Mouse (Mus musculus) midbrain, postnatal 0 days (tissue): ENCODE data around the gene Fam169a. TPM values are rescaled to one million over a fixed set of nuclear protein-coding genes. Genes with fewer than 3 reads are reported as not detected.
"Not testable (repeated sequence)": the region's sequence is repeated elsewhere in the genome, so short reads cannot be mapped to it uniquely, and the experiment has no call there.

ENCODE experiments used
- ATAC-seq: fragments of 200-750 bp; cut with Nextera tagmentation; 2 replicates; pipeline ENCODE4 v1.8.0; 2017; ENCODE audit warnings: moderate number of reproducible peaks, mild to moderate bottlenecking, moderate TSS enrichment, moderate library complexity; ENCODE audit not compliant: low FRiP score
- DNase-seq: peaks from one replicate; pipeline ENCODE4 v3.0.0-alpha.2; 2015; ENCODE audit warnings: low spot score
- H3K27ac ChIP-seq: fragments of 300-500 bp; sonication (generic); 2 replicates; pipeline ENCODE4 v1.5.1; 2014; ENCODE audit warnings: low read depth, mild to moderate bottlenecking, low read length, mixed read lengths
- H3K27me3 ChIP-seq: fragments of 300-500 bp; sonication (generic); 2 replicates; pipeline ENCODE4 v1.6.1; 2014; ENCODE audit warnings: low read length, control low read depth, mixed read lengths; ENCODE audit not compliant: insufficient read depth
- H3K36me3 ChIP-seq: fragments of 300-500 bp; sonication (generic); 2 replicates; pipeline ENCODE4 v1.6.1; 2014; ENCODE audit warnings: low read length, control low read depth, mixed read lengths; ENCODE audit not compliant: insufficient read depth
- H3K4me1 ChIP-seq: fragments of 300-500 bp; sonication (generic); 2 replicates; pipeline ENCODE4 v1.6.1; 2014; ENCODE audit warnings: mild to moderate bottlenecking, control low read depth, antibody characterized with exemption, low read length, mixed read lengths; ENCODE audit not compliant: insufficient read depth
- H3K4me2 ChIP-seq: fragments of 300-500 bp; sonication (generic); 2 replicates; pipeline ENCODE4 v1.6.1; 2014; ENCODE audit warnings: low read depth, mild to moderate bottlenecking, low read length, mixed read lengths; ENCODE audit not compliant: poor library complexity, severe bottlenecking
- H3K4me3 ChIP-seq: fragments of 300-500 bp; sonication (generic); 2 replicates; pipeline ENCODE4 v1.5.1; 2014; ENCODE audit warnings: low read depth, mild to moderate bottlenecking, low read length, moderate library complexity
- H3K9ac ChIP-seq: fragments of 300-500 bp; sonication (generic); replicated peaks from 2 replicates; pipeline ENCODE4 v1.6.1; 2014; ENCODE audit warnings: mild to moderate bottlenecking, low read length, moderate library complexity, mixed read lengths; ENCODE audit not compliant: poor library complexity, severe bottlenecking
- H3K9me3 ChIP-seq: fragments of 300-500 bp; sonication (generic); 2 replicates; pipeline ENCODE4 v1.6.1; 2016; ENCODE audit warnings: low read length, control low read depth
- CTCF ChIP-seq: IDR thresholded peaks from 2 replicates; pipeline ENCODE4 v1.5.1; 2016; ENCODE audit warnings: antibody characterized with exemption, mild to moderate bottlenecking
- WGBS: fragments of 180-500 bp; shearing (Covaris S2); extraction: QIAGEN DNeasy Blood & Tissue Kit; methylation state at CpG from one replicate; pipeline ENCODE4 v1.1.7; 2014; 5-methylcytosine and 5-hydroxymethylcytosine counted together
- polyA plus RNA-seq: library from polyadenylated mRNA; unstranded; fragments of >200 nt; fragmentation: Nextera tagmentation; extraction: Ambion mirVana; gene quantifications from 2 replicates; pipeline ENCODE4 v1.2.1, GENCODE M21; 2015
- total RNA-seq: library from RNA; depleted of rRNA; stranded (reverse); fragments of >200 nt; gene quantifications from 2 replicates; pipeline ENCODE4 v1.2.3, GENCODE M21; 2014

The Fam169a gene
- total and polyA plus RNA-seq, 2 experiments from 2014 or later, result 29.9 to 46.4 TPM

- DNase-seq (peak; percentile 48), ATAC-seq (no peak)
- no peaks in the 10 kb centered on the region for H3K27me3 ChIP-seq
- WGBS, result 89% methylated on average over 3 of the region's 3 CpGs
- H3K4me2 ChIP-seq, result no peak overlapping the region
- no peak for TF ChIP-seq CTCF
- no peak overlapping the region for H3K27ac ChIP-seq
- no peak overlapping the region for H3K4me3 ChIP-seq
- H3K4me1 ChIP-seq, result no peaks in the 10 kb centered on the region
- H3K9ac ChIP-seq, result no peak overlapping the region
- no peaks in the 10 kb centered on the region for H3K36me3 ChIP-seq
- H3K9me3 ChIP-seq, result no peaks in the 10 kb centered on the region
Observed at GRCm38 (mm10) chr13:97062151-97062550, 4.9 kb upstream of the Fam169a start.

- no peak overlapping the region for H3K4me2 ChIP-seq
- ATAC-seq, result no peak
- TF ChIP-seq CTCF, result no peak
- no peaks in the 10 kb centered on the region for H3K27me3 ChIP-seq
- no peaks in the 10 kb centered on the region for H3K36me3 ChIP-seq
- no peaks in the 10 kb centered on the region for H3K9me3 ChIP-seq
- no peak overlapping the region for H3K4me3 ChIP-seq
- H3K9ac ChIP-seq, result no peak overlapping the region
- 88% methylated on average over 2 of the region's 2 CpGs for WGBS
- H3K4me1 ChIP-seq, result no peaks in the 10 kb centered on the region
- no peak overlapping the region for H3K27ac ChIP-seq
- DNase-seq, result no peak
Observed at GRCm38 (mm10) chr13:97063431-97063830, 3.7 kb upstream of the Fam169a start.

GRCm38 (mm10) chr13:97064413-97064812 lies 2.7 kb upstream of the Fam169a start:
- H3K9ac ChIP-seq, result no peak overlapping the region
- no peak overlapping the region for H3K27ac ChIP-seq
- no peaks in the 10 kb centered on the region for H3K9me3 ChIP-seq
- H3K4me3 ChIP-seq, result no peak overlapping the region
- H3K27me3 ChIP-seq, result no peaks in the 10 kb centered on the region
- WGBS, result 66% methylated on average over 3 of the region's 3 CpGs
- H3K36me3 ChIP-seq, result no peaks in the 10 kb centered on the region
- H3K4me2 ChIP-seq, result no peak overlapping the region
- DNase-seq, result no peak
- H3K4me1 ChIP-seq, result no peaks in the 10 kb centered on the region
- TF ChIP-seq CTCF, result no peak
- ATAC-seq, result no peak

GRCm38 (mm10) chr13:97064844-97065621 lies 2.1 kb upstream of the Fam169a start:
- H3K4me3 ChIP-seq, H3K4me1 ChIP-seq, H3K4me2 ChIP-seq, ATAC-seq, H3K9me3 ChIP-seq, DNase-seq, H3K27me3 ChIP-seq, H3K27ac ChIP-seq, H3K9ac ChIP-seq, H3K36me3 ChIP-seq: not testable (repeated sequence)
- 50% methylated on average over 18 of the region's 18 CpGs for WGBS

- no peak for TF ChIP-seq CTCF
- Histone ChIP-seq H3K4me2 (no peak overlapping the region), H3K27me3 (no peaks in the 10 kb centered on the region), H3K4me3 (no peak overlapping the region), H3K27ac (no peak overlapping the region), H3K4me1 (no peaks in the 10 kb centered on the region), H3K36me3 (no peaks in the 10 kb centered on the region), H3K9ac (no peak overlapping the region), H3K9me3 (no peaks in the 10 kb centered on the region)
- WGBS, result 8% methylated on average over 6 of the region's 6 CpGs
- DNase-seq (no peak), ATAC-seq (no peak)
Observed at GRCm38 (mm10) chr13:97067691-97068090, 605 bp downstream of the Fam169a start.

- TF ChIP-seq CTCF, result no peak
- H3K4me2 ChIP-seq, result no peak overlapping the region
- no peak overlapping the region for H3K4me3 ChIP-seq
- DNase-seq, result no peak
- WGBS, result 41% methylated on average over 8 of the region's 8 CpGs
- peaks cover 4% of the 10 kb centered on the region; the same call in 1 of the 2 replicates for H3K4me1 ChIP-seq
- no peaks in the 10 kb centered on the region for H3K36me3 ChIP-seq
- no peak overlapping the region for H3K9ac ChIP-seq
- no peak for ATAC-seq
- no peaks in the 10 kb centered on the region for H3K27me3 ChIP-seq
- H3K27ac ChIP-seq, result no peak overlapping the region
- no peaks in the 10 kb centered on the region for H3K9me3 ChIP-seq
Observed at GRCm38 (mm10) chr13:97068151-97068550, 1.1 kb downstream of the Fam169a start.
